Mouse (Mus musculus) neural tube, embryonic 15.5 days (tissue): ENCODE data around the gene Pard3b. TPM values are rescaled to one million over a fixed set of nuclear protein-coding genes. Genes with fewer than 3 reads are reported as not detected.

ENCODE experiments used
- ATAC-seq: fragments of 200-750 bp; cut with Nextera tagmentation; 2 replicates; pipeline ENCODE4 v1.8.0; 2017; ENCODE audit warnings: mild to moderate bottlenecking, moderate TSS enrichment, moderate library complexity; ENCODE audit not compliant: low FRiP score
- H3K27ac ChIP-seq: fragments of 300-500 bp; sonication (generic); replicated peaks from 2 replicates; pipeline ENCODE4 v1.5.1; 2015; ENCODE audit warnings: mild to moderate bottlenecking, inconsistent platforms
- H3K27me3 ChIP-seq: fragments of 300-500 bp; sonication (generic); replicated peaks from 2 replicates; pipeline ENCODE4 v1.6.1; 2015; ENCODE audit warnings: inconsistent platforms
- H3K36me3 ChIP-seq: fragments of 300-500 bp; sonication (generic); 2 replicates; pipeline ENCODE4 v1.6.1; 2015; ENCODE audit warnings: inconsistent platforms
- H3K4me1 ChIP-seq: fragments of 300-500 bp; sonication (generic); 2 replicates; pipeline ENCODE4 v1.6.1; 2015; ENCODE audit warnings: inconsistent platforms
- H3K4me2 ChIP-seq: fragments of 300-500 bp; sonication (generic); 2 replicates; pipeline ENCODE4 v1.6.1; 2015; ENCODE audit warnings: inconsistent platforms, mild to moderate bottlenecking, moderate library complexity
- H3K4me3 ChIP-seq: fragments of 300-500 bp; sonication (generic); replicated peaks from 2 replicates; pipeline ENCODE4 v1.5.1; 2015; ENCODE audit warnings: mild to moderate bottlenecking, inconsistent platforms
- H3K9ac ChIP-seq: fragments of 300-500 bp; sonication (generic); replicated peaks from 2 replicates; pipeline ENCODE4 v1.6.1; 2015; ENCODE audit warnings: mild to moderate bottlenecking, inconsistent platforms
- H3K9me3 ChIP-seq: fragments of 300-500 bp; sonication (generic); replicated peaks from 2 replicates; pipeline ENCODE4 v1.6.1; 2016; ENCODE audit warnings: inconsistent platforms
- WGBS: fragments of 180-500 bp; shearing (Covaris S2); methylation state at CpG from one replicate; pipeline ENCODE4 v1.1.7; 2015; ENCODE audit warnings: mixed read lengths; 5-methylcytosine and 5-hydroxymethylcytosine counted together
- polyA plus RNA-seq: library from polyadenylated mRNA; unstranded; fragments of >200 nt; fragmentation: Nextera tagmentation; extraction: Ambion mirVana; gene quantifications from 2 replicates; pipeline ENCODE4 v1.2.1, GENCODE M21; 2015

The Pard3b gene
- polyA plus RNA-seq, 1 experiment from 2014 or later = 8.6 TPM

GRCm38 (mm10) chr1:62374427-62375050 lies 735.9 kb downstream of the Pard3b start:
- ATAC-seq = no peak
- 86% methylated on average over 7 of the region's 7 CpGs for WGBS
- no peaks in the 10 kb centered on the region for H3K27me3 ChIP-seq
- H3K9me3 ChIP-seq = no peaks in the 10 kb centered on the region
- no peak overlapping the region for H3K9ac ChIP-seq
- no peaks in the 10 kb centered on the region for H3K36me3 ChIP-seq
- no peak overlapping the region for H3K4me2 ChIP-seq
- H3K27ac ChIP-seq = no peak overlapping the region
- no peak overlapping the region for H3K4me3 ChIP-seq
- no peaks in the 10 kb centered on the region for H3K4me1 ChIP-seq

GRCm38 (mm10) chr1:62378335-62378734 lies 739.7 kb downstream of the Pard3b start:
- Histone ChIP-seq H3K9ac (no peak overlapping the region), H3K36me3 (no peaks in the 10 kb centered on the region), H3K27me3 (no peaks in the 10 kb centered on the region), H3K9me3 (no peaks in the 10 kb centered on the region), H3K4me3 (no peak overlapping the region), H3K4me2 (no peak overlapping the region), H3K27ac (no peak overlapping the region), H3K4me1 (no peaks in the 10 kb centered on the region)
- no peak for ATAC-seq
- WGBS = 91% methylated on average over 4 of the region's 4 CpGs

- Histone ChIP-seq H3K4me2 (no peak overlapping the region), H3K4me1 (no peaks in the 10 kb centered on the region), H3K27ac (no peak overlapping the region), H3K9ac (no peak overlapping the region), H3K4me3 (no peak overlapping the region), H3K36me3 (no peaks in the 10 kb centered on the region), H3K9me3 (no peaks in the 10 kb centered on the region), H3K27me3 (no peaks in the 10 kb centered on the region)
- no peak for ATAC-seq
- 59% methylated on average over 14 of the region's 14 CpGs for WGBS
Measured at GRCm38 (mm10) chr1:62382807-62383514, 744.3 kb downstream of the Pard3b start.

GRCm38 (mm10) chr1:62384241-62384640 lies 745.6 kb downstream of the Pard3b start:
- Histone ChIP-seq H3K9ac (no peak overlapping the region), H3K36me3 (no peaks in the 10 kb centered on the region), H3K4me3 (no peak overlapping the region), H3K9me3 (no peaks in the 10 kb centered on the region), H3K27ac (no peak overlapping the region), H3K27me3 (no peaks in the 10 kb centered on the region), H3K4me1 (no peaks in the 10 kb centered on the region), H3K4me2 (no peak overlapping the region)
- ATAC-seq = no peak
- WGBS = 58% methylated on average over 1 of the region's 1 CpGs

GRCm38 (mm10) chr1:62388013-62388412 lies 749.4 kb downstream of the Pard3b start:
- Histone ChIP-seq H3K27ac (no peak overlapping the region), H3K4me1 (peaks cover 7% of the 10 kb centered on the region; the same call in 1 of the 2 replicates), H3K4me2 (no peak overlapping the region), H3K9me3 (no peaks in the 10 kb centered on the region), H3K36me3 (no peaks in the 10 kb centered on the region), H3K9ac (no peak overlapping the region), H3K27me3 (no peaks in the 10 kb centered on the region), H3K4me3 (no peak overlapping the region)
- no peak for ATAC-seq
- WGBS = 88% methylated on average over 4 of the region's 4 CpGs

GRCm38 (mm10) chr1:62392863-62393262 lies 754.2 kb downstream of the Pard3b start:
- H3K4me1 ChIP-seq = peaks cover 11% of the 10 kb centered on the region; the same call in 1 of the 2 replicates
- no peak for ATAC-seq
- no peak overlapping the region for H3K9ac ChIP-seq
- H3K27ac ChIP-seq = no peak overlapping the region
- WGBS = 55% methylated on average over 4 of the region's 4 CpGs
- H3K4me2 ChIP-seq = no peak overlapping the region
- no peaks in the 10 kb centered on the region for H3K27me3 ChIP-seq
- H3K4me3 ChIP-seq = no peak overlapping the region
- no peaks in the 10 kb centered on the region for H3K36me3 ChIP-seq
- no peaks in the 10 kb centered on the region for H3K9me3 ChIP-seq

- H3K36me3 ChIP-seq = no peaks in the 10 kb centered on the region
- ATAC-seq = no peak
- no peak overlapping the region for H3K4me3 ChIP-seq
- peaks cover 11% of the 10 kb centered on the region; the same call in 1 of the 2 replicates for H3K4me1 ChIP-seq
- 93% methylated on average over 3 of the region's 3 CpGs for WGBS
- no peak overlapping the region for H3K27ac ChIP-seq
- no peaks in the 10 kb centered on the region for H3K9me3 ChIP-seq
- H3K4me2 ChIP-seq = no peak overlapping the region
- no peaks in the 10 kb centered on the region for H3K27me3 ChIP-seq
- H3K9ac ChIP-seq = no peak overlapping the region
Measured at GRCm38 (mm10) chr1:62394555-62394954, 755.9 kb downstream of the Pard3b start.

- H3K27ac ChIP-seq = no peak overlapping the region
- H3K36me3 ChIP-seq = no peaks in the 10 kb centered on the region
- ATAC-seq = no peak
- no peak overlapping the region for H3K4me2 ChIP-seq
- WGBS = 5% methylated on average over 3 of the region's 3 CpGs
- no peaks in the 10 kb centered on the region for H3K27me3 ChIP-seq
- H3K9me3 ChIP-seq = no peaks in the 10 kb centered on the region
- H3K4me1 ChIP-seq = 0 out of 2 replicates have a peak, but pooled peaks cover under 1% of the 10 kb centered on the region
- H3K4me3 ChIP-seq = no peak overlapping the region
- H3K9ac ChIP-seq = no peak overlapping the region
Measured at GRCm38 (mm10) chr1:62398261-62398660, 759.6 kb downstream of the Pard3b start.

GRCm38 (mm10) chr1:62398738-62399137 lies 760.1 kb downstream of the Pard3b start:
- H3K4me1 ChIP-seq = no peaks in the 10 kb centered on the region
- 72% methylated on average over 4 of the region's 4 CpGs for WGBS
- H3K4me2 ChIP-seq = no peak overlapping the region
- no peaks in the 10 kb centered on the region for H3K9me3 ChIP-seq
- no peak overlapping the region for H3K9ac ChIP-seq
- H3K27ac ChIP-seq = no peak overlapping the region
- H3K36me3 ChIP-seq = no peaks in the 10 kb centered on the region
- no peaks in the 10 kb centered on the region for H3K27me3 ChIP-seq
- H3K4me3 ChIP-seq = no peak overlapping the region
- ATAC-seq = no peak

- no peak overlapping the region for H3K9ac ChIP-seq
- no peak for ATAC-seq
- H3K27me3 ChIP-seq = no peaks in the 10 kb centered on the region
- no peaks in the 10 kb centered on the region for H3K36me3 ChIP-seq
- 51% methylated on average over 8 of the region's 8 CpGs for WGBS
- no peaks in the 10 kb centered on the region for H3K9me3 ChIP-seq
- no peak overlapping the region for H3K27ac ChIP-seq
- no peak overlapping the region for H3K4me3 ChIP-seq
- no peaks in the 10 kb centered on the region for H3K4me1 ChIP-seq
- H3K4me2 ChIP-seq = no peak overlapping the region
Measured at GRCm38 (mm10) chr1:62405061-62405460, 766.4 kb downstream of the Pard3b start.

- Histone ChIP-seq H3K4me2 (no peak overlapping the region), H3K4me3 (no peak overlapping the region), H3K9me3 (no peaks in the 10 kb centered on the region), H3K27ac (no peak overlapping the region), H3K27me3 (no peaks in the 10 kb centered on the region), H3K4me1 (no peaks in the 10 kb centered on the region), H3K36me3 (no peaks in the 10 kb centered on the region), H3K9ac (no peak overlapping the region)
- no peak for ATAC-seq
- 63% methylated on average over 2 of the region's 2 CpGs for WGBS
Measured at GRCm38 (mm10) chr1:62411368-62411767, 772.7 kb downstream of the Pard3b start.

- Histone ChIP-seq H3K27ac (no peak overlapping the region), H3K9me3 (no peaks in the 10 kb centered on the region), H3K4me1 (no peaks in the 10 kb centered on the region), H3K4me2 (no peak overlapping the region), H3K4me3 (no peak overlapping the region), H3K27me3 (no peaks in the 10 kb centered on the region), H3K9ac (no peak overlapping the region), H3K36me3 (no peaks in the 10 kb centered on the region)
- WGBS = 82% methylated on average over 4 of the region's 4 CpGs
- no peak for ATAC-seq
Measured at GRCm38 (mm10) chr1:62412019-62412418, 773.4 kb downstream of the Pard3b start.
